Mouse (Mus musculus) right cerebral cortex, postnatal 14 days (tissue): ENCODE data around the gene Esp36.
"Not testable (repeated sequence)": the region's sequence is repeated elsewhere in the genome, so short reads cannot be mapped to it uniquely, and the experiment has no call there.

Source experiments
- DNase-seq: peaks from one replicate; pipeline ENCODE4 v3.0.0; 2022

The Esp36 gene

GRCm38 (mm10) chr17:38420085-38420484 lies at the start of gene Esp36:
Esp36 (minus strand) TSS chr17:38420185.
- DNase-seq = no peak

GRCm38 (mm10) chr17:38456206-38456605 lies 36.2 kb upstream of the Esp36 start:
- not testable (repeated sequence) for DNase-seq

GRCm38 (mm10) chr17:38450688-38451087 lies 30.7 kb upstream of the Esp36 start:
- DNase-seq = no peak

GRCm38 (mm10) chr17:38406135-38406534 lies 13.8 kb downstream of the Esp36 start:
- DNase-seq = no peak

- DNase-seq = no peak
Observed at GRCm38 (mm10) chr17:38391821-38392220, 28.2 kb downstream of the Esp36 start.
